Mouse (Mus musculus): ENCODE data around the gene Syk. TPM values are rescaled to one million over a fixed set of nuclear protein-coding genes. Genes with fewer than 3 reads are reported as not detected.

The Syk gene
- polyA plus RNA-seq, 1 experiment = 0.89 TPM

DNA sequence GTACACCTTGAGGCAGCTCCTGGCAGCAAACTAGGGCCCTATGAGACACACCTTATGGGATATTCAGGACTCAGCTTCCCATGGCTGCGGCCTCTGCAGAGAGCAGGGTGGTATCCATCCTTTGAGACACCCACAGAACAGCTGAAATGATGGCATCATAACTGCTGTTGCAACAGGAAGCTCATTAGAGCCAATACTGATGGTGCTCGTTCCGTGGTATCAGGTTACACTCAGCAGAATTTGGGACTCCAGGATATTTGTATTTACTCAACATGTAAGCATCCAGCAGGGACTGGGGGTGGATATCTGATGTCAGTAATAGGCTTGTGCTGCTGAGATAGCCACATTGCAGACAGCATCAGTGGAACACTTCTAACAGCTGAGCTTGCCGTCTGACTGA is 90.3 kb downstream of the Syk start:
- no peaks in the 10 kb centered on the region for H3K4me1 ChIP-seq (ENCODE audit: control insufficient read depth, insufficient read depth, low read length)
- no peaks in the 10 kb centered on the region for H3K27me3 ChIP-seq (ENCODE audit: control insufficient read depth, insufficient read depth, low read length)
- no peak overlapping the region for H3K4me3 ChIP-seq (ENCODE audit: control insufficient read depth, low read depth, low read length)
- no peak overlapping the region for H3K27ac ChIP-seq (ENCODE audit: control insufficient read depth, insufficient read depth, low read depth, low read length)
- H3K36me3 ChIP-seq (ENCODE audit: control insufficient read depth, insufficient read depth, low read length) = no peaks in the 10 kb centered on the region
- TF ChIP-seq CTCF (IDR thresholded peaks at IDR 0.05; ENCODE audit: control insufficient read depth, insufficient read depth, insufficient replicate concordance, low read depth, low read length) (no peak), POLR2A (IDR thresholded peaks at IDR 0.05; ENCODE audit: control insufficient read depth, low read depth, low read length) (no peak)

GRCm38 (mm10) chr13:52673856-52674255 is 90.9 kb downstream of the Syk start:
- TF ChIP-seq POLR2A (IDR thresholded peaks at IDR 0.05; ENCODE audit: control insufficient read depth, low read depth, low read length) (no peak), CTCF (IDR thresholded peaks at IDR 0.05; ENCODE audit: control insufficient read depth, insufficient read depth, insufficient replicate concordance, low read depth, low read length) (no peak)
- Histone ChIP-seq H3K36me3 (ENCODE audit: control insufficient read depth, insufficient read depth, low read length) (no peaks in the 10 kb centered on the region), H3K27me3 (ENCODE audit: control insufficient read depth, insufficient read depth, low read length) (no peaks in the 10 kb centered on the region), H3K4me1 (ENCODE audit: control insufficient read depth, insufficient read depth, low read length) (no peaks in the 10 kb centered on the region), H3K27ac (ENCODE audit: control insufficient read depth, insufficient read depth, low read depth, low read length) (no peak overlapping the region), H3K4me3 (ENCODE audit: control insufficient read depth, low read depth, low read length) (no peak overlapping the region)

- Histone ChIP-seq H3K27ac (ENCODE audit: control insufficient read depth, insufficient read depth, low read depth, low read length) (no peak overlapping the region), H3K4me1 (ENCODE audit: control insufficient read depth, insufficient read depth, low read length) (peaks cover 2% of the 10 kb centered on the region; the same call in 1 of the 2 replicates), H3K36me3 (ENCODE audit: control insufficient read depth, insufficient read depth, low read length) (no peaks in the 10 kb centered on the region), H3K4me3 (ENCODE audit: control insufficient read depth, low read depth, low read length) (no peak overlapping the region), H3K27me3 (ENCODE audit: control insufficient read depth, insufficient read depth, low read length) (no peaks in the 10 kb centered on the region)
- TF ChIP-seq POLR2A (IDR thresholded peaks at IDR 0.05; ENCODE audit: control insufficient read depth, low read depth, low read length) (no peak), CTCF (IDR thresholded peaks at IDR 0.05; ENCODE audit: control insufficient read depth, insufficient read depth, insufficient replicate concordance, low read depth, low read length) (no peak)
Measured at GRCm38 (mm10) chr13:52674839-52675238, 91.9 kb downstream of the Syk start.

DNA sequence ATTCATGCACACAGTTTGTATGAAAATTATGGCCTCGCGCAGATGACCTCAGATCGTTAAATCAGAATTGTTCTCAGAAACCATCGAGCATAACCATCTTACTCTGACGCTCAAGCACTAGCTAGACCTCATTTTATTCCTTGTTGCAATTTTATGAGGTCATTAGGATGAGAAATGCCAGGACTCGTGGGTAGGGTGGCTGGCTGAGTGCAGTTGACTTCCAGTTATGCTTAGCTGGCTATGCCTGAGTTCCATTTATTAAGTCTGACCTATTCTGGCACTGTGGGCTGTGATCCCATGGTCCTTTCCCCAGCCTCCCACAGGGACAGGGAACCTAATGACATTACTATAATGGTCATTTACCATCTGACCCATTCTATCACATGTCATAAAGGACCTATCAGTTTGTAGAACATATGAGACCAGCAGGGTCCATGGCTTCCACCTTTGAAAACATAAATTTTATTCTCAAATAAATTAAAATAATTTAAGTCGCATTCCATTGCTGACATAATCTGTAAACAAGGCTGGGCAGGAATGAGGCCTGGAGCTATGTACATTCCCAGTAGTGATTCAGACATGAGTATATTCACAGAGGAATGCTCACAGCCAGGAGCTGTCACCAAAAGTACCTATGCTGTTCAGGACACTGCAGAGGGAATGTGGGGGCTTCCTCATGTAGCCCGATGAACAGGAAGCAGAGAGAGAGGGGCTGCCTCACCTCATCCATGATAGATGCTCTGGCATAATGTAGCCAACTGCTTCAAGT is 92.7 kb downstream of the Syk start:
- Histone ChIP-seq H3K36me3 (ENCODE audit: control insufficient read depth, insufficient read depth, low read length) (no peaks in the 10 kb centered on the region), H3K4me3 (ENCODE audit: control insufficient read depth, low read depth, low read length) (no peak overlapping the region), H3K27ac (ENCODE audit: control insufficient read depth, insufficient read depth, low read depth, low read length) (no peak overlapping the region), H3K4me1 (ENCODE audit: control insufficient read depth, insufficient read depth, low read length) (peaks cover 4% of the 10 kb centered on the region), H3K27me3 (ENCODE audit: control insufficient read depth, insufficient read depth, low read length) (no peaks in the 10 kb centered on the region)
- TF ChIP-seq POLR2A (IDR thresholded peaks at IDR 0.05; ENCODE audit: control insufficient read depth, low read depth, low read length) (no peak), CTCF (IDR thresholded peaks at IDR 0.05; ENCODE audit: control insufficient read depth, insufficient read depth, insufficient replicate concordance, low read depth, low read length) (no peak)

DNA sequence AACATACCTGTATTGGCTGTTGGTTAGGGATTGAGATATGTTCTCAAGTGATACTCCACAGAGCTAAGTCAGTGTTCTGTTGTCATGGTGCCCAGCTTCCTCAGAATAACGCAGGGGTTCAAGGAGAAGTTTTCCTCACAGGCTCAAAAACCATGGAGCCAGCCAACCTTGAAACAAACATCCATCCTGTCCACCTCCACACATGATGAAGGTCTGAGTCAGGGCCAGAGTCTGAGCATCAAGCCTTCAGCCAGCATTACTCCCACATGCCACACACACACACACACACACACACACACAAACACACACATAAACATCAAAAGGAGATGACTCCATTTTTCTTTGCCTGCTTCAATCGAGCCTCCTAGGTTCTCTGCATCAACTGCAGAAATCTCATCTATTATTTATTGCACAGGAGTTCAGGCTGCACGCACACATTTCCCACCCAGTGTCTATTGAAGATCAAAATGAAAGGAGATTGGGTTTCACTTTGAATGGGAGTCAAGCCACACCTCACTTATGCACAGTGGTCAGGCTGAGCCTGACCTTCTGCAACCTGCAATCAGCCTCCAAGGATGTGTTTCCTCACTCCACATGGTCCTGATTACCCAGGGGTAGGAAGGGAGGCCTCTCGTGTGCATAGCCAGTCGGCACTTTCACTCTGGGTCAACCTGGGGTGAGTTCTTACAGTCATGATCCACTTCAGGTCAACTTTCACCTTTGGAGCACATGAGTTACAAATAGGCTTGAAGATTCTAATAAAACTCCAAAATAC is 93.9 kb downstream of the Syk start:
- peaks cover 4% of the 10 kb centered on the region for H3K4me1 ChIP-seq (ENCODE audit: control insufficient read depth, insufficient read depth, low read length)
- no peaks in the 10 kb centered on the region for H3K36me3 ChIP-seq (ENCODE audit: control insufficient read depth, insufficient read depth, low read length)
- H3K27ac ChIP-seq (ENCODE audit: control insufficient read depth, insufficient read depth, low read depth, low read length) = no peak overlapping the region
- no peaks in the 10 kb centered on the region for H3K27me3 ChIP-seq (ENCODE audit: control insufficient read depth, insufficient read depth, low read length)
- TF ChIP-seq POLR2A (IDR thresholded peaks at IDR 0.05; ENCODE audit: control insufficient read depth, low read depth, low read length) (no peak), CTCF (IDR thresholded peaks at IDR 0.05; ENCODE audit: control insufficient read depth, insufficient read depth, insufficient replicate concordance, low read depth, low read length) (no peak)
- H3K4me3 ChIP-seq (ENCODE audit: control insufficient read depth, low read depth, low read length) = no peak overlapping the region

DNA sequence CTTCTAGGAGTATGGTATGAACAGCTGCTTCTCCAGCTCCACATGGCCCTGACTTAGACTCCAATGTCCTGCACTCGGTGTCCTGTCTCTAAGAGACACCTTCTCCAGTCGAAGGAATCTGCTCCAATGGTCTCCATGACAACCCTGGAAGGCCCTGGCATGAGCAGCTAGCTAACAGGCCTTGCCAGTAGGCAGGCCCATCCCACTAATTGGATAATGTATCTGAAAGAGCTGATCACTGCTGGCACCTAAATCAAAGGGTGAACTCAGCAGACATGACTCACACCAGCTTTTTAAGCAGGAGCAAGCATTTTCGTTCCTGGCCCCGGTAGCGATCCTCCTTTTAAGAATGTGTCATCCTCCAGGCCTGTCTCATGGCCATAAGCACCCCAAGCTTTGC is 96.9 kb downstream of the Syk start:
- Histone ChIP-seq H3K27me3 (ENCODE audit: control insufficient read depth, insufficient read depth, low read length) (no peaks in the 10 kb centered on the region), H3K27ac (ENCODE audit: control insufficient read depth, insufficient read depth, low read depth, low read length) (no peak overlapping the region), H3K4me1 (ENCODE audit: control insufficient read depth, insufficient read depth, low read length) (peaks cover 4% of the 10 kb centered on the region), H3K4me3 (ENCODE audit: control insufficient read depth, low read depth, low read length) (no peak overlapping the region), H3K36me3 (ENCODE audit: control insufficient read depth, insufficient read depth, low read length) (no peaks in the 10 kb centered on the region)
- TF ChIP-seq CTCF (IDR thresholded peaks at IDR 0.05; ENCODE audit: control insufficient read depth, insufficient read depth, insufficient replicate concordance, low read depth, low read length) = no peak

- Histone ChIP-seq H3K4me1 (ENCODE audit: control insufficient read depth, insufficient read depth, low read length) (peaks cover 4% of the 10 kb centered on the region), H3K27ac (ENCODE audit: control insufficient read depth, insufficient read depth, low read depth, low read length) (no peak overlapping the region), H3K4me3 (ENCODE audit: control insufficient read depth, low read depth, low read length) (no peak overlapping the region), H3K27me3 (ENCODE audit: control insufficient read depth, insufficient read depth, low read length) (no peaks in the 10 kb centered on the region), H3K36me3 (ENCODE audit: control insufficient read depth, insufficient read depth, low read length) (no peaks in the 10 kb centered on the region)
- TF ChIP-seq CTCF (IDR thresholded peaks at IDR 0.05; ENCODE audit: control insufficient read depth, insufficient read depth, insufficient replicate concordance, low read depth, low read length) (no peak), POLR2A (IDR thresholded peaks at IDR 0.05; ENCODE audit: control insufficient read depth, low read depth, low read length) (no peak)
Measured at GRCm38 (mm10) chr13:52682107-52682506, 99.1 kb downstream of the Syk start.
